Mouse (Mus musculus): ENCODE measurements around the gene Alg14. TPM values are rescaled to one million over a fixed set of nuclear protein-coding genes. Genes with fewer than 3 reads are reported as not detected.

Alg14 gene
- polyA plus RNA-seq, 1 experiment, result 14.5 TPM

GRCm38 (mm10) chr3:121256131-121256530 lies 35.4 kb upstream of the Alg14 start:
- Histone ChIP-seq H3K4me1 (replicated peaks; ENCODE audit: control insufficient read depth, insufficient read depth, low read length) (peaks cover 7% of the 10 kb centered on the region), H3K4me3 (ENCODE audit: control insufficient read depth, insufficient read depth, low read length) (no peak overlapping the region), H3K36me3 (ENCODE audit: control insufficient read depth, insufficient read depth, low read length) (no peaks in the 10 kb centered on the region), H3K27ac (ENCODE audit: control insufficient read depth, insufficient read depth, low read length) (no peak overlapping the region), H3K27me3 (ENCODE audit: control insufficient read depth, insufficient read depth, low read length) (no peaks in the 10 kb centered on the region)
- TF ChIP-seq CTCF (IDR thresholded peaks at IDR 0.05; ENCODE audit: borderline replicate concordance, control insufficient read depth, extremely low read depth, insufficient read depth, low read length, poor library complexity) (no peak), POLR2A (IDR thresholded peaks at IDR 0.05; ENCODE audit: control insufficient read depth, extremely low read depth, insufficient read depth, low read length, poor library complexity) (no peak)
- no peak for DNase-seq
- WGBS, result 96% methylated on average over 8 of the region's 8 CpGs

GRCm38 (mm10) chr3:121257418-121257817 lies 34.2 kb upstream of the Alg14 start:
- H3K4me3 ChIP-seq (ENCODE audit: control insufficient read depth, insufficient read depth, low read length), result no peak overlapping the region
- no peaks in the 10 kb centered on the region for H3K36me3 ChIP-seq (ENCODE audit: control insufficient read depth, insufficient read depth, low read length)
- TF ChIP-seq CTCF (IDR thresholded peaks at IDR 0.05; ENCODE audit: borderline replicate concordance, control insufficient read depth, extremely low read depth, insufficient read depth, low read length, poor library complexity) (no peak), POLR2A (IDR thresholded peaks at IDR 0.05; ENCODE audit: control insufficient read depth, extremely low read depth, insufficient read depth, low read length, poor library complexity) (no peak)
- H3K4me1 ChIP-seq (replicated peaks; ENCODE audit: control insufficient read depth, insufficient read depth, low read length), result peaks cover 11% of the 10 kb centered on the region
- no peak overlapping the region for H3K27ac ChIP-seq (ENCODE audit: control insufficient read depth, insufficient read depth, low read length)
- peaks cover 4% of the 10 kb centered on the region for H3K27me3 ChIP-seq (ENCODE audit: control insufficient read depth, insufficient read depth, low read length)
- DNase-seq, result no peak
- WGBS, result 97% methylated on average over 10 of the region's 10 CpGs

GRCm38 (mm10) chr3:121258521-121259478 lies 32.8 kb upstream of the Alg14 start:
- WGBS, result 21% methylated on average over 20 of the region's 20 CpGs

GRCm38 (mm10) chr3:121260041-121260440 lies 31.5 kb upstream of the Alg14 start:
- WGBS, result 97% methylated on average over 7 of the region's 7 CpGs
- Histone ChIP-seq H3K27me3 (ENCODE audit: control insufficient read depth, insufficient read depth, low read length) (peaks cover 12% of the 10 kb centered on the region), H3K36me3 (ENCODE audit: control insufficient read depth, insufficient read depth, low read length) (no peaks in the 10 kb centered on the region), H3K4me3 (ENCODE audit: control insufficient read depth, insufficient read depth, low read length) (no peak overlapping the region), H3K4me1 (replicated peaks; ENCODE audit: control insufficient read depth, insufficient read depth, low read length) (peaks cover 21% of the 10 kb centered on the region), H3K27ac (ENCODE audit: control insufficient read depth, insufficient read depth, low read length) (no peak overlapping the region)
- DNase-seq, result no peak
- no peak for TF ChIP-seq POLR2A (IDR thresholded peaks at IDR 0.05; ENCODE audit: control insufficient read depth, extremely low read depth, insufficient read depth, low read length, poor library complexity)
- TF ChIP-seq CTCF (IDR thresholded peaks at IDR 0.05; ENCODE audit: borderline replicate concordance, control insufficient read depth, extremely low read depth, insufficient read depth, low read length, poor library complexity), result no peak

More at GRCm38 (mm10) chr3:121258521-121259478, 32.8 kb upstream of the Alg14 start:
- Histone ChIP-seq H3K27me3 (ENCODE audit: control insufficient read depth, insufficient read depth, low read length) (peaks cover 12% of the 10 kb centered on the region), H3K36me3 (ENCODE audit: control insufficient read depth, insufficient read depth, low read length) (no peaks in the 10 kb centered on the region), H3K4me1 (replicated peaks; ENCODE audit: control insufficient read depth, insufficient read depth, low read length) (peaks cover 21% of the 10 kb centered on the region), H3K4me3 (ENCODE audit: control insufficient read depth, insufficient read depth, low read length) (no peak overlapping the region), H3K27ac (ENCODE audit: control insufficient read depth, insufficient read depth, low read length) (no peak overlapping the region)
- TF ChIP-seq POLR2A (IDR thresholded peaks at IDR 0.05; ENCODE audit: control insufficient read depth, extremely low read depth, insufficient read depth, low read length, poor library complexity) (no peak), CTCF (IDR thresholded peaks at IDR 0.05; ENCODE audit: borderline replicate concordance, control insufficient read depth, extremely low read depth, insufficient read depth, low read length, poor library complexity) (no peak)
- DNase-seq, result no peak

GRCm38 (mm10) chr3:121260831-121261230 lies 30.7 kb upstream of the Alg14 start:
- Histone ChIP-seq H3K4me1 (replicated peaks; ENCODE audit: control insufficient read depth, insufficient read depth, low read length) (peaks cover 21% of the 10 kb centered on the region), H3K4me3 (ENCODE audit: control insufficient read depth, insufficient read depth, low read length) (no peak overlapping the region), H3K27ac (ENCODE audit: control insufficient read depth, insufficient read depth, low read length) (no peak overlapping the region), H3K27me3 (ENCODE audit: control insufficient read depth, insufficient read depth, low read length) (peaks cover 12% of the 10 kb centered on the region), H3K36me3 (ENCODE audit: control insufficient read depth, insufficient read depth, low read length) (no peaks in the 10 kb centered on the region)
- no peak for DNase-seq
- TF ChIP-seq CTCF (IDR thresholded peaks at IDR 0.05; ENCODE audit: borderline replicate concordance, control insufficient read depth, extremely low read depth, insufficient read depth, low read length, poor library complexity) (no peak), POLR2A (IDR thresholded peaks at IDR 0.05; ENCODE audit: control insufficient read depth, extremely low read depth, insufficient read depth, low read length, poor library complexity) (no peak)
- 85% methylated on average over 1 of the region's 1 CpGs for WGBS

GRCm38 (mm10) chr3:121261251-121261650 lies 30.3 kb upstream of the Alg14 start:
- DNase-seq, result no peak
- no peak overlapping the region for H3K4me3 ChIP-seq (ENCODE audit: control insufficient read depth, insufficient read depth, low read length)

More at GRCm38 (mm10) chr3:121261251-121261650, 30.3 kb upstream of the Alg14 start:
- peaks cover 21% of the 10 kb centered on the region for H3K4me1 ChIP-seq (replicated peaks; ENCODE audit: control insufficient read depth, insufficient read depth, low read length)
- 91% methylated on average over 7 of the region's 7 CpGs for WGBS
- peaks cover 12% of the 10 kb centered on the region for H3K27me3 ChIP-seq (ENCODE audit: control insufficient read depth, insufficient read depth, low read length)
- H3K36me3 ChIP-seq (ENCODE audit: control insufficient read depth, insufficient read depth, low read length), result no peaks in the 10 kb centered on the region
- no peak overlapping the region for H3K27ac ChIP-seq (ENCODE audit: control insufficient read depth, insufficient read depth, low read length)
- no peak for TF ChIP-seq POLR2A (IDR thresholded peaks at IDR 0.05; ENCODE audit: control insufficient read depth, extremely low read depth, insufficient read depth, low read length, poor library complexity)
- no peak for TF ChIP-seq CTCF (IDR thresholded peaks at IDR 0.05; ENCODE audit: borderline replicate concordance, control insufficient read depth, extremely low read depth, insufficient read depth, low read length, poor library complexity)
